Mouse (Mus musculus) left cerebral cortex, adult 2 months (tissue): Measurements from ENCODE around the gene Apex2. TPM values are rescaled to one million over a fixed set of nuclear protein-coding genes. Genes with fewer than 3 reads are reported as not detected.
"Not testable (repeated sequence)": the region's sequence is repeated elsewhere in the genome, so short reads cannot be mapped to it uniquely, and the experiment has no call there.

ENCODE experiments used
- DNase-seq, 2 experiments: peaks; one replicate each; pipeline ENCODE4 v3.0.0; 2021 to 2022; ENCODE audit warnings: low spot score in 2 of 2, mixed read lengths in 1 of 2; ENCODE audit errors: extremely low spot score in 1 of 2
- H3K27ac ChIP-seq: fragments of 200-600 bp; 2 replicates; pipeline ENCODE4 v1.8.1; 2022
- H3K4me3 ChIP-seq: fragments of 200-600 bp; 2 replicates; pipeline ENCODE4 v1.8.1; 2022
- CTCF ChIP-seq: fragments of 200-600 bp; IDR thresholded peaks from 2 replicates; pipeline ENCODE4 v1.8.1; 2022; ENCODE audit warnings: antibody characterized with exemption, mild to moderate bottlenecking, moderate library complexity
- intact Hi-C: fragments of 180-260 bp; cut with DNase I; formaldehyde crosslinking; loops from one replicate; pipeline ENCODE4 v1.15.1; 2025
- total RNA-seq, 2 experiments: library from RNA; stranded (reverse); gene quantifications; 2 replicates each; pipeline ENCODE4 v1.2.3; 2021

Apex2 gene
- total RNA-seq, 2 experiments from 2014 or later = 15.2 to 16.4 TPM

- TF ChIP-seq CTCF = no peak
- no peak for DNase-seq
- H3K27ac ChIP-seq = no peak overlapping the region
- intact Hi-C loops = no loop called here
- H3K4me3 ChIP-seq = no peak overlapping the region
These were observed 35.6 kb downstream of the Apex2 start for GRCm38 (mm10) chrX:150554032-150554431.

- intact Hi-C loops = no loop called here
- no peak for TF ChIP-seq CTCF
- no peak overlapping the region for H3K27ac ChIP-seq
- no peak overlapping the region for H3K4me3 ChIP-seq
- DNase-seq = no peak
These were observed 37.7 kb downstream of the Apex2 start for GRCm38 (mm10) chrX:150551986-150552385.

- no peak for DNase-seq
- intact Hi-C loops = no loop called here
- no peak overlapping the region for H3K4me3 ChIP-seq
- TF ChIP-seq CTCF = no peak
- no peak overlapping the region for H3K27ac ChIP-seq
These were observed 40.0 kb downstream of the Apex2 start for GRCm38 (mm10) chrX:150549639-150550038.

GRCm38 (mm10) chrX:150547239-150547638 lies 42.4 kb downstream of the Apex2 start, which contains the start of gene Alas2:
TSS of gene Alas2 (plus strand) at chrX:150547375.
- no peak for TF ChIP-seq CTCF
- Histone ChIP-seq H3K4me3 (no peak within 1 kb of the TSS), H3K27ac (no peak within 1 kb of the TSS)
- no peak for DNase-seq
- intact Hi-C loops = no loop called here

GRCm38 (mm10) chrX:150541684-150542083 lies 48.0 kb downstream of the Apex2 start:
- Histone ChIP-seq H3K4me3 (no peak overlapping the region), H3K27ac (no peak overlapping the region)
- intact Hi-C loops = no loop called here
- no peak for DNase-seq
- TF ChIP-seq CTCF = no peak

GRCm38 (mm10) chrX:150540111-150540510 lies 49.6 kb downstream of the Apex2 start:
- intact Hi-C loops = no loop called here
- TF ChIP-seq CTCF = no peak
- H3K4me3 ChIP-seq = no peak overlapping the region
- no peak for DNase-seq
- H3K27ac ChIP-seq = no peak overlapping the region

- intact Hi-C loops = no loop called here
- no peak for DNase-seq
- TF ChIP-seq CTCF = no peak
- Histone ChIP-seq H3K4me3 (no peak overlapping the region), H3K27ac (no peak overlapping the region)
These were observed 73.2 kb downstream of the Apex2 start for GRCm38 (mm10) chrX:150516477-150516876.

- Histone ChIP-seq H3K4me3 (no peak overlapping the region), H3K27ac (no peak overlapping the region)
- TF ChIP-seq CTCF = no peak
- intact Hi-C loops = no loop called here
- no peak for DNase-seq
These were observed 73.7 kb downstream of the Apex2 start for GRCm38 (mm10) chrX:150516015-150516414.

- DNase-seq = no peak
- Histone ChIP-seq H3K27ac (no peak overlapping the region), H3K4me3 (no peak overlapping the region)
- no peak for TF ChIP-seq CTCF
- intact Hi-C loops = loop anchor here (5.0 kb wide), 2 partner anchors 298 to 603 kb away; partner anchors contain the start of gene Maged2
These were observed 75.5 kb downstream of the Apex2 start for GRCm38 (mm10) chrX:150514127-150514526.

GRCm38 (mm10) chrX:150511274-150511673 lies 78.4 kb downstream of the Apex2 start:
- H3K27ac ChIP-seq = peak overlapping the region; percentile 47; the same call in 1 of the 2 replicates
- H3K4me3 ChIP-seq = no peak overlapping the region
- no peak for DNase-seq
- intact Hi-C loops = loop anchor here (2.0 to 5.0 kb wide), 3 partner anchors 146 to 606 kb away; partner anchors contain the start of genes Maged2 and Tro
- TF ChIP-seq CTCF = no peak

- Histone ChIP-seq H3K27ac (no peak overlapping the region), H3K4me3 (no peak overlapping the region)
- DNase-seq = no peak
- TF ChIP-seq CTCF = peak; percentile 81
- intact Hi-C loops = loop anchor here (2.0 to 5.0 kb wide), 3 partner anchors 146 to 607 kb away; partner anchors contain the start of genes Maged2 and Tro
These were observed 79.0 kb downstream of the Apex2 start for GRCm38 (mm10) chrX:150510631-150511030.

GRCm38 (mm10) chrX:150508696-150509095 lies 81.0 kb downstream of the Apex2 start:
- no peak for TF ChIP-seq CTCF
- intact Hi-C loops = no loop called here
- peak in 1 of 2 experiments; percentile 26 for DNase-seq
- Histone ChIP-seq H3K4me3 (no peak overlapping the region), H3K27ac (peak overlapping the region; percentile 32; the same call in 1 of the 2 replicates)

GRCm38 (mm10) chrX:150487811-150488210 lies 101.9 kb downstream of the Apex2 start:
- H3K4me3 ChIP-seq, intact Hi-C loops, H3K27ac ChIP-seq, DNase-seq: not testable (repeated sequence)

- intact Hi-C loops, H3K4me3 ChIP-seq, H3K27ac ChIP-seq, DNase-seq: not testable (repeated sequence)
These were observed 103.2 kb downstream of the Apex2 start for GRCm38 (mm10) chrX:150486314-150487030.
